Mouse (Mus musculus): ENCODE data around the gene Mfsd6. TPM values are rescaled to one million over a fixed set of nuclear protein-coding genes. Genes with fewer than 3 reads are reported as not detected.

The Mfsd6 gene
- polyA plus RNA-seq, 1 experiment from 2014 or later: 0.79 TPM

DNA sequence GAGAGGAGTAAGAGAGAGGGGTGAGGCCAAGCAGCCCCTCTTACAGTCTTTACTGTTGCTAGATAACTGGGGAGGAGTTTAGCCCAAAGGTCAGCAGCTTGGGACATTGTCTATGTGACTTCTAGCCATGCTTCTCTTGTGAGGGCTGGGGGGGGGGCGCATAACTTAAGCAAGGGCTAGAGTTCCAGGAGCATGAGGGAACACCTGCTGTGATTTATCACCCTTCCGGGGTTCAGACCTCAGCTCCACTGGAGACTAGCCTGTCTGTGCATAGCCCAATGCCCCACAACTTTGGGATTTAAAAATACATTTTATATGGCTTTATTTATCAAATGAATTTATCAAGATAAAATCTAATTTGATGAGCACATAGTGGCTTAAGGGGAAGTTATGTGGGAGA lies 89.2 kb downstream of the Mfsd6 start:
- ATAC-seq (ENCODE audit: insufficient number of reproducible peaks, insufficient read depth, low FRiP score, low TSS enrichment, low read depth): no peak
- Histone ChIP-seq H3K4me1 (replicated peaks) (no peaks in the 10 kb centered on the region), H3K4me2 (no peak overlapping the region), H3K9ac (replicated peaks) (no peak overlapping the region), H3K4me3 (replicated peaks) (no peak overlapping the region), H3K27me3 (no peaks in the 10 kb centered on the region), H3K36me3 (peaks cover 46% of the 10 kb centered on the region), H3K27ac (no peak overlapping the region), H3K9me3 (no peaks in the 10 kb centered on the region)
- 87% methylated on average over 2 of the region's 2 CpGs for WGBS

DNA sequence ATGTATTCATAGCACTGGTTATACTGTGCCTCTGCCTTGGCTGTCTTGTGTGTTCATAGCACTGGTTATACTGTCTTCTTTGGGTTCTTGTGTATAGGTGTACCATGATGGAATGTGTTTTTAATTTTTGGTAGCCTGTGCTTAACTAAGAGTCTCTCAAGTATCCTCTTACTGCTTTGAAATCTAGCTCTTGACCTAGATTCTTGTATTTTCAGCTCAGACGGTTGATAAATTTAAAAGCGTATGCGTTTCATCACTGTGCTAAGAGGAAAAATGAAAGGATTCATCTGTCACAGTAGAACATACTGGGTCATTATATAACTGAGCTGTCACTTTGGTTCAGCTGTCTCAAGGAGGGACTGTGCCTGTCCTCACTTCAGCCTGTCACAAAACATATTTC lies 91.3 kb downstream of the Mfsd6 start:
- no peak for ATAC-seq (ENCODE audit: insufficient number of reproducible peaks, insufficient read depth, low FRiP score, low TSS enrichment, low read depth)
- H3K4me1 ChIP-seq (replicated peaks): peaks cover 11% of the 10 kb centered on the region
- no peak overlapping the region for H3K9ac ChIP-seq (replicated peaks)
- H3K4me3 ChIP-seq (replicated peaks): no peak overlapping the region
- no peak overlapping the region for H3K4me2 ChIP-seq
- no peaks in the 10 kb centered on the region for H3K27me3 ChIP-seq
- 90% methylated on average over 3 of the region's 3 CpGs for WGBS
- H3K9me3 ChIP-seq: no peaks in the 10 kb centered on the region
- H3K27ac ChIP-seq: no peak overlapping the region
- H3K36me3 ChIP-seq: peaks cover 37% of the 10 kb centered on the region

DNA sequence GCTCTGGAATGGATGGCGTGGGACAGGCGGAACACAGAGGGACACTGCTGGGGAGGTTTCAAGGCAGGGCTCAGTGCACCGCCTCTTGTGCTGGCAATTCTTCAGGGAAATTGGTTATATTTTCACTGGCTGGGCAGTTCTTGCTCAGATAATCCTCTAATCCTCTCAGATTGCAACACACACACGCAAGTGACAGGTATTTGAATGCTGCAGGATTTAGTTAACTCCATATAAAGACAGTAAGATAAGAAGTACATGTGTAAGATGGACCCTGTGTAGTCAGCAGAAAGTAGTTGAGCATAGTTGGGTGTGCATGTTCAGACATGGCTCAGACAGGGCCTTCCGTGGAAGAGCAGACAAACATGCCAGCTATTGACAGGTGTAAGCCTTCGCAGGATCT lies 93.0 kb downstream of the Mfsd6 start:
- 90% methylated on average over 6 of the region's 6 CpGs for WGBS
- ATAC-seq (ENCODE audit: insufficient number of reproducible peaks, insufficient read depth, low FRiP score, low TSS enrichment, low read depth): no peak
- H3K4me3 ChIP-seq (replicated peaks): no peak overlapping the region
- H3K4me1 ChIP-seq (replicated peaks): peaks cover 11% of the 10 kb centered on the region
- no peak overlapping the region for H3K4me2 ChIP-seq
- no peak overlapping the region for H3K9ac ChIP-seq (replicated peaks)
- no peaks in the 10 kb centered on the region for H3K9me3 ChIP-seq
- peaks cover 22% of the 10 kb centered on the region for H3K36me3 ChIP-seq
- no peaks in the 10 kb centered on the region for H3K27me3 ChIP-seq
- no peak overlapping the region for H3K27ac ChIP-seq

DNA sequence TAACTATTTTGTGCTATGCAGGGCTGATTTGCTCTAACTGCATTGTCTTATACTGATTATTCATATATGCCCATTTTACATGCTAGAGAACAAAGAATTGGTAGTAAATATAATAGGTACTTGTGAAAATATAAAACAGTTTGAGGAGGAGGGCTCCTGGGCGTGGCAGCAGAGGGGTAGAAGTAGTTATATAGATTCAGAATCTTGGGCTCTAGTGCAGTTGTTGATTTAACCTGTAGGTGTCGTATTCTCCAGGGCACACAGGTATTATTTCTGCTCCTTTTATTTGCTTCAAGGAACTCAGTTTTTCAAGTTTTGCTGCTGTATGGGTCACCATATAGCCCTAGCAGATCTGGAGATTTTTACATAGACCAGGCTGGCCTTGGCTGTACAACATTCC lies 95.7 kb downstream of the Mfsd6 start:
- Histone ChIP-seq H3K27me3 (no peaks in the 10 kb centered on the region), H3K4me3 (replicated peaks) (peak overlapping the region; percentile 79), H3K4me1 (replicated peaks) (peaks cover 11% of the 10 kb centered on the region), H3K4me2 (peak overlapping the region; percentile 57), H3K9me3 (no peaks in the 10 kb centered on the region), H3K9ac (replicated peaks) (peak overlapping the region; percentile 78; the same call in 1 of the 2 replicates), H3K27ac (no peak overlapping the region), H3K36me3 (0 out of 2 replicates have a peak, but pooled peaks cover 4% of the 10 kb centered on the region)
- WGBS: 67% methylated on average over 2 of the region's 2 CpGs
- ATAC-seq (ENCODE audit: insufficient number of reproducible peaks, insufficient read depth, low FRiP score, low TSS enrichment, low read depth): no peak

DNA sequence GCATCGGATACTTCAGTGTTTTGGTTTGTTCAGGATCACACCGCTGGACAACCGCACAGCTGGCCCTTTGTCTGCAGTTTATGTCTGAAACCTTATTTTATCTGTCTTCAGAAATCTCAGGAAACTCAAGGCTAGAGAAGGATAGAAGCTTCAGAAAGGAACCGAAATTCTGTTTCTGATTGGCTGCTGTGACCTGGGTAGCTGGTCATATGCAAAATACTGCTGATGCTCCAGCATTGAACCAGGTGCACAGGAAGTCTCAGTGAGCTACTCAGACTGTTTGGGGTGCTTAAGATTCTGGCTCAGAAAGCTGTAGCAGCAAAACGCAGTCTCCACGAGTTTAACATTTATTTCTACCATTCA lies 96.3 kb downstream of the Mfsd6 start:
- Histone ChIP-seq H3K4me1 (replicated peaks) (peaks cover 11% of the 10 kb centered on the region), H3K27ac (peak overlapping the region; percentile 90), H3K27me3 (no peaks in the 10 kb centered on the region), H3K9ac (replicated peaks) (peak overlapping the region; percentile 78), H3K36me3 (0 out of 2 replicates have a peak, but pooled peaks cover 4% of the 10 kb centered on the region), H3K9me3 (no peaks in the 10 kb centered on the region), H3K4me2 (peak overlapping the region; percentile 57), H3K4me3 (replicated peaks) (peak overlapping the region; percentile 79)
- WGBS: 1% methylated on average over 6 of the region's 6 CpGs
- peak; percentile 81 for ATAC-seq (ENCODE audit: insufficient number of reproducible peaks, insufficient read depth, low FRiP score, low TSS enrichment, low read depth)

DNA sequence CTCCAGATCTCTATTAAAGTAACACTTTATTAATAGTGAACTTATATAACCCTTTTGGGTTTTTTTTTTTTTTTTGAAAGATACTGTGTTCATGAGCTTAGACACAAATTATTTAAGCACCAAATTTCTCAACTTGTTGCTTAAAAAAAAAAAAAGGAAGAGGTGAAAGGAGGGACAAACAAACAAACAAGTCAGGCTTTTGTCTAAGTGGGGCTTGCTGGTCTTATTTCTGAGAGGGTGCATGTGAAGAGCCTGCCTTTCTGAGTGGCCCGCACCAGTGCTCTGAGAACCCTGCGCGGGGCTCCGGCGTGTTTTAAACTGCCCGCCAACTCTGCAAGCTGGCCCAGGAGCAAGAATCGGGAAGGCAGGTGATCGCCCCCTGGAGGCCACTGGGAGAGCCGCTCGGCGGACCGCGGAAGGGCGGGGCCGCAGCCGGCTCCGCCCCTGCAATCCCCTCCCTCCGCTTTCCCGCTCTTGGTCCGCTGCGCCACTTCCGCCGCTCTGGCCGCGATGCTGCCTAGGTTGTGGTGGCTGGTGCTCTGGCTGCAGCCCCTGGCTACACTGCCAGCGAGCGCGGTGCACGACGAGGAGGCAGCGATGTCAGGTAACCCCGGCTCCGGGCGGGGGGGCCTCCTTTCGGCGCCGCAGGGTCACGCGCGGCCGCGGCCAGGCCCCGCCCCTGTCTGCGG lies 96.9 kb downstream of the Mfsd6 start, which contains the start of gene Nemp2:
Gene Nemp2 (plus strand): TSS at position 456 of the 689 bp plus-strand sequence.
- WGBS: under 1% methylated on average over 44 of the region's 44 CpGs
- no peaks in the 10 kb centered on the region for H3K9me3 ChIP-seq
- ATAC-seq (ENCODE audit: insufficient number of reproducible peaks, insufficient read depth, low FRiP score, low TSS enrichment, low read depth): peak; percentile 86
- peak within 1 kb of the TSS; percentile 57 for H3K4me2 ChIP-seq
- 0 out of 2 replicates have a peak, but pooled peaks cover 4% of the 10 kb centered on the region for H3K36me3 ChIP-seq
- H3K4me3 ChIP-seq (replicated peaks): peak within 1 kb of the TSS; percentile 79
- peaks cover 11% of the 10 kb centered on the region for H3K4me1 ChIP-seq (replicated peaks)
- H3K27me3 ChIP-seq: no peaks in the 10 kb centered on the region
- peak within 1 kb of the TSS; percentile 90 for H3K27ac ChIP-seq
- H3K9ac ChIP-seq (replicated peaks): peak within 1 kb of the TSS; percentile 78

DNA sequence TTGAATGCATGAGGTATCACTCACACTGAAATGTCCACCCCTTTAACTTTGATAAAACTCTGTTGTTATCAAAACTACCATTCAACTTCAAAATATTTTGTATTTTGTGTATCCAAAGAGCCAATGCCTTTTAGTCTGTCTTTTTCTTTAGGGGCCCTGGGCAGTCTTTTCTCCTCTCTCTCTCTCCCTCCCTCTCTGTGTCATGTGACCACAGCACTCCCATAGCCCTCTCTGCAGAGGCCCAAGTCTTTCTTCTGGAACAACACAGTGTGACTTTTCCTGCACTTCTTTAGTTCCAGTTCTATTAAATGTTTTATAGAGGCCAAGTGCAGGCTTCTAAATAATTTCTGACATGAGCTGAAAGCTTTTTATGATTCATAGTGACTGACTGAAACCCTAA lies 106.8 kb downstream of the Mfsd6 start:
- no peak for ATAC-seq (ENCODE audit: insufficient number of reproducible peaks, insufficient read depth, low FRiP score, low TSS enrichment, low read depth)
- Histone ChIP-seq H3K36me3 (no peaks in the 10 kb centered on the region), H3K4me3 (replicated peaks) (no peak overlapping the region), H3K9ac (replicated peaks) (no peak overlapping the region), H3K4me1 (replicated peaks) (no peaks in the 10 kb centered on the region), H3K27ac (no peak overlapping the region), H3K4me2 (no peak overlapping the region), H3K9me3 (no peaks in the 10 kb centered on the region), H3K27me3 (no peaks in the 10 kb centered on the region)

DNA sequence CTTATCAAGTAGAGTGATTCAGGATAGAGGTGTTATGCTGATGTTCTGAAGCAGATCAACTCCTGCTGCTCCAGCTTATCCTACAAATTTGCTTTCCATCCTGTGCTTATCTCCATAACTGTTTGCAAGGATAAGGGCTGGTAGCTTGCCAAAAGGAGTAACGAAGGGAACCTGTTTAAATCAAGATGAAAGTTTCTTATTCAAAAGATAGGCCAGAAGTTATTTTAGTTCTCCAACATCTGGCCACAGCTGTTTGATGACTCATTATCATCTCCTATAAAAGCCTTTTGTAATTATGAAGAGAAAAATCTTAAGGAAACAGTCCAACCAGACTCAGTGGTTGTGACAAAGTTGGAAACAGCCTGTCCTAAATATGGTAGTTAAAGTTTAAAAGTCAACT lies 109.0 kb downstream of the Mfsd6 start:
- H3K9me3 ChIP-seq: no peaks in the 10 kb centered on the region
- H3K4me1 ChIP-seq (replicated peaks): no peaks in the 10 kb centered on the region
- no peak overlapping the region for H3K27ac ChIP-seq
- H3K36me3 ChIP-seq: no peaks in the 10 kb centered on the region
- H3K4me2 ChIP-seq: no peak overlapping the region
- H3K4me3 ChIP-seq (replicated peaks): no peak overlapping the region
- no peaks in the 10 kb centered on the region for H3K27me3 ChIP-seq
- WGBS: 70% methylated on average over 1 of the region's 1 CpGs
- ATAC-seq (ENCODE audit: insufficient number of reproducible peaks, insufficient read depth, low FRiP score, low TSS enrichment, low read depth): no peak
- H3K9ac ChIP-seq (replicated peaks): no peak overlapping the region

DNA sequence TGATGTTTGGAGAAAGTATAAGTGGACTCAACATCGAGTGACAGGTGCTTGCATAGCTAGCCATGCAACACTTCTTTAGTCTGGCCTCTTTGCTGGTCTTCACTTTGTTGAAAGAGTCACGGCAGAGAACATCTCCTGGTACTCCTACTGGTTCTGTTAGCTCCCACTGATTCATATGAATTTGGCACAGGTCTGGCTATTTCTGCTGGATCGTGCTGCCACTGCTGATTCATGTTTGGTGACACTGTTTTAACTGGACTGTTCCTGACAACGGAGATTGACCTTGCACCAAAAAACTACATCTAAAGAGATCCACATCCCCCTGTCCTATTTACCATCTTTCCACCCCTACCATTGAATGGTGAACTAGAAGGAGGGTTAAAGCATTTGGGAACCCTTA lies 118.8 kb downstream of the Mfsd6 start:
- H3K4me3 ChIP-seq (replicated peaks): no peak overlapping the region
- 86% methylated on average over 4 of the region's 4 CpGs for WGBS
- H3K4me2 ChIP-seq: no peak overlapping the region
- no peaks in the 10 kb centered on the region for H3K27me3 ChIP-seq
- H3K9me3 ChIP-seq: no peaks in the 10 kb centered on the region
- no peaks in the 10 kb centered on the region for H3K4me1 ChIP-seq (replicated peaks)
- ATAC-seq (ENCODE audit: insufficient number of reproducible peaks, insufficient read depth, low FRiP score, low TSS enrichment, low read depth): no peak
- H3K27ac ChIP-seq: no peak overlapping the region
- H3K36me3 ChIP-seq: no peaks in the 10 kb centered on the region
- H3K9ac ChIP-seq (replicated peaks): no peak overlapping the region

DNA sequence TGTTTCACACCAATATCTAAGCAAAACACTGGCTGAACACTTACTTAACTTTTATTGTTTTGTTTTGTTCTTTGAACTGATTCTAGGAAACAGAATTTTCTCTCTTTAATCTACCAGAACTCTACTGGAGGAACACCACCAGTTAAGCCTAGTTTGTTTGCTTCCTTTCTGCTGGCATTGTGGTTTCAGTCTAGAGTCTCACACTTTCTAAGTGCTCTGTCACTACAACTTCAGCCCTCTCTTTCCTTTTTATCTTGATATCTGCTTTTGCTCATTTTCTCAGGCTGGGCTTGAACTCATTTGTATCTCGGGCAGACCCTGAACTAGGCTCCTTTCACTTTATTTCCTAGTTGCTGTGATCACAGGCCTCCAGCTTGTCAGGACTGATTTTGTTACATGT lies 119.6 kb downstream of the Mfsd6 start:
- no peak overlapping the region for H3K4me3 ChIP-seq (replicated peaks)
- H3K27me3 ChIP-seq: no peaks in the 10 kb centered on the region
- H3K36me3 ChIP-seq: no peaks in the 10 kb centered on the region
- H3K4me2 ChIP-seq: no peak overlapping the region
- H3K9me3 ChIP-seq: no peaks in the 10 kb centered on the region
- WGBS: 87% methylated on average over 1 of the region's 1 CpGs
- no peaks in the 10 kb centered on the region for H3K4me1 ChIP-seq (replicated peaks)
- no peak overlapping the region for H3K27ac ChIP-seq
- no peak for ATAC-seq (ENCODE audit: insufficient number of reproducible peaks, insufficient read depth, low FRiP score, low TSS enrichment, low read depth)
- no peak overlapping the region for H3K9ac ChIP-seq (replicated peaks)

All from limb, embryonic 12.5 days (tissue).